Mouse (Mus musculus) neural tube, postnatal 0 days (tissue): ENCODE measurements around the gene Ipo9. TPM values are rescaled to one million over a fixed set of nuclear protein-coding genes. Genes with fewer than 3 reads are reported as not detected.

ENCODE experiments used
- microRNA-seq: library from miRNA; unstranded; fragments of <30 nt; microRNA quantifications from one replicate; pipeline ENCODE4, GENCODE M21; 2016
- polyA plus RNA-seq: library from polyadenylated mRNA; unstranded; fragments of >200 nt; fragmentation: Nextera tagmentation; extraction: Ambion mirVana; gene quantifications from 2 replicates; pipeline ENCODE4 v1.2.1, GENCODE M21; 2015

Gene Ipo9
- polyA plus RNA-seq, result 76.7 and 100 TPM in 2 replicates

GRCm38 (mm10) chr1:135429901-135430668, at the start of gene Ipo9:
TSS of gene Ipo9 (minus strand) at chr1:135430499.

GRCm38 (mm10) chr1:135374868-135375581, 55.3 kb downstream of the Ipo9 start, which contains the start of gene Shisa4:
TSS of gene Shisa4 (minus strand) at chr1:135375237.

Small RNA genes within 50 kb of the gene (microRNA-seq; reads per million reads assigned to microRNA genes)
- gene Mir1231, result not detected

Other genes with a start within 250 kb of the Ipo9 start
- 0.29 and 0.36 TPM in 2 replicates for gene Elf3, start 171.9 kb downstream of the Ipo9 start, polyA plus RNA-seq
- 51.3 and 57.2 TPM in 2 replicates for gene Rnpep, start 146.4 kb downstream of the Ipo9 start, polyA plus RNA-seq
- gene Timm17a, start 116.7 kb downstream of the Ipo9 start, polyA plus RNA-seq, result 225 and 264 TPM in 2 replicates
- 0.17 and 0.18 TPM in 2 replicates for gene Lmod1, start 105.7 kb downstream of the Ipo9 start, polyA plus RNA-seq
- gene Shisa4, start 55.3 kb downstream of the Ipo9 start, polyA plus RNA-seq, result 162 and 164 TPM in 2 replicates
- gene Nav1, start 176.8 kb upstream of the Ipo9 start, polyA plus RNA-seq, result 35.8 and 46.4 TPM in 2 replicates